ENCODE assay signal across 26 mouse cellular contexts in genomic region chr5:37077330-37077698, GRCm38 (mm10). TPM values are rescaled to one million over a fixed set of nuclear protein-coding genes. Genes with fewer than 3 reads are reported as not detected.
DNase-seq lines count a peak whose midpoint lies in the region; ATAC-seq and TF ChIP-seq lines count a peak whose summit lies in the region.
"Had no signal": no experiment of that assay in that cellular context is flagged by ENCODE, and none has a peak within 500 bp of the region (broad histone marks: within the 10 kb centered on the region; RNA-seq: fewer than 3 reads in every experiment).

No protein-coding gene starts in this region.

- ATAC-seq in frontal cortex, adult (ENCODE audit: low TSS enrichment): peak; percentile 50
- ATAC-seq: CD4-positive, CD25-positive, alpha-beta regulatory T cell, adult 4 months had no signal

- peaks cover 4% of the 10 kb centered on the region for H3K27me3 ChIP-seq in myocyte (ENCODE audit: control insufficient read depth, insufficient read depth, insufficient read length)
- H3K27me3 ChIP-seq: neural tube, embryonic 13.5 days had no signal

- intact Hi-C loops in left cerebral cortex, adult 2 months (cut with DNase I): no loop called here
- intact Hi-C loops in left cerebral cortex, postnatal 36 days (cut with DNase I): no loop called here

- no peaks in the 10 kb centered on the region for H3K79me2 ChIP-seq in myocyte (ENCODE audit: control insufficient read depth, insufficient read depth)

- H3ac ChIP-seq in myocyte (ENCODE audit: control insufficient read depth, insufficient read length): no peak overlapping the region

- DNase-seq in frontal cortex, postnatal 10 days (ENCODE audit: low spot score in 2 of 2): no peak
- DNase-seq in left cerebral cortex, adult 2 months (ENCODE audit: extremely low spot score in 1 of 2, low spot score in 2 of 2): no peak
- DNase-seq in left cerebral cortex, postnatal 36 days (ENCODE audit: low spot score in 2 of 2): no peak
- peak; percentile 58 for DNase-seq in brain, adult 2 months (ENCODE audit: low read depth, low spot score)
- no peak for DNase-seq in embryo, embryonic 10 days (ENCODE audit: low spot score)
- DNase-seq: adrenal gland, postnatal 25 days; cerebellum, adult 9-11 months; gastrocnemius, postnatal 14 days; heart, adult 18-20 months; heart, postnatal 14 days; liver; lung, postnatal 36 days; thymus, adult 2 months; thymus, postnatal 4 days had no signal

- H3K4me3 ChIP-seq in left cerebral cortex, adult 2 months: no peak overlapping the region
- H3K4me3 ChIP-seq in myocyte: no peak overlapping the region
- H3K4me3 ChIP-seq: embryonic facial prominence, embryonic 12.5 days; heart, embryonic 13.5 days; limb, embryonic 10.5 days; liver, embryonic 15.5 days; lung, embryonic 15.5 days; neural tube, embryonic 13.5 days had no signal

- peak overlapping the region; percentile 76 for H3K27ac ChIP-seq in left cerebral cortex, adult 2 months
- H3K27ac ChIP-seq: embryonic facial prominence, embryonic 12.5 days; heart, embryonic 13.5 days; hindbrain, embryonic 14.5 days; limb, embryonic 10.5 days; liver, embryonic 15.5 days; lung, embryonic 15.5 days; neural tube, embryonic 13.5 days had no signal

- H3K36me3 ChIP-seq in myocyte (ENCODE audit: control insufficient read depth, insufficient read depth): no peaks in the 10 kb centered on the region
- H3K36me3 ChIP-seq: embryonic facial prominence, embryonic 12.5 days; heart, embryonic 13.5 days; limb, embryonic 10.5 days; liver, embryonic 15.5 days; lung, embryonic 15.5 days; neural tube, embryonic 13.5 days had no signal

- H3K4me2 ChIP-seq in myocyte (ENCODE audit: low read depth): peak overlapping the region; percentile 32
- H3K4me2 ChIP-seq: embryonic facial prominence, embryonic 12.5 days; heart, embryonic 13.5 days; hindbrain, embryonic 14.5 days; liver, embryonic 15.5 days; lung, embryonic 15.5 days; neural tube, embryonic 13.5 days had no signal

- no peak for TF ChIP-seq POLR2A in myocyte (IDR thresholded peaks at IDR 0.05; ENCODE audit: insufficient read length, low read depth)

- no peak for TF ChIP-seq CTCF in left cerebral cortex, adult 2 months (IDR thresholded peaks at IDR 0.05)

TF ChIP-seq in myocyte, 11 proteins besides CTCF, POLR2A, EP300 and RAD21:
- no peak for TF ChIP-seq TCF3 (IDR thresholded peaks at IDR 0.05; ENCODE audit: insufficient read length, low read depth)
- no peak for TF ChIP-seq SRF (IDR thresholded peaks at IDR 0.05; ENCODE audit: control insufficient read depth, insufficient read length, low read depth)
- TF ChIP-seq USF1 (IDR thresholded peaks at IDR 0.05; ENCODE audit: low read depth): no peak
- TF ChIP-seq CEBPB (IDR thresholded peaks at IDR 0.05; ENCODE audit: insufficient read depth, poor library complexity, severe bottlenecking): no peak

RNA-seq across cellular contexts. Expression of gene Gm1043, which starts 7.9 kb away (rescaled TPM):
- 10 to 100 TPM; 42.7 to 48.5 TPM for total RNA-seq in left cerebral cortex, adult 2 months (2021)
- 10 to 100 TPM; 25.8 to 54.0 TPM for total RNA-seq in left cerebral cortex, postnatal 36 days (2021)
- polyA plus RNA-seq in myocyte (2012; fragmentation: generic; extraction: Trizol): not detected
- total RNA-seq: common myeloid progenitor, adult 5-6 weeks; gastrocnemius, postnatal 14 days had no signal
- polyA plus RNA-seq: embryonic facial prominence, embryonic 12.5 days; heart, embryonic 13.5 days; kidney, embryonic 16.5 days; limb, embryonic 10.5 days; liver, embryonic 15.5 days; lung, embryonic 15.5 days had no signal
